Mouse (Mus musculus) urinary bladder, postnatal 10 days (tissue): ENCODE data around the gene C1qtnf12.

Experiments used
- DNase-seq: peaks from one replicate; pipeline ENCODE4 v3.0.0; 2022; ENCODE audit warnings: low spot score

C1qtnf12 gene

GRCm38 (mm10) chr4:155962167-155962971, at the start of gene C1qtnf12:
C1qtnf12 (plus strand) TSS chr4:155962318.
- no peak for DNase-seq

GRCm38 (mm10) chr4:155932031-155932430, 30.1 kb upstream of the C1qtnf12 start:
- DNase-seq, result no peak

GRCm38 (mm10) chr4:155943049-155943452, 19.1 kb upstream of the C1qtnf12 start:
- DNase-seq, result no peak

GRCm38 (mm10) chr4:155943534-155944249, 18.4 kb upstream of the C1qtnf12 start, which contains the start of gene Ube2j2:
Ube2j2 (plus strand) TSS chr4:155943831.
- DNase-seq, result peak; percentile 82

GRCm38 (mm10) chr4:155944271-155944670, 17.8 kb upstream of the C1qtnf12 start:
- no peak for DNase-seq

- DNase-seq, result no peak
Observed at GRCm38 (mm10) chr4:155947094-155947493, 15.0 kb upstream of the C1qtnf12 start.

GRCm38 (mm10) chr4:155955491-155955890, 6.6 kb upstream of the C1qtnf12 start:
- no peak for DNase-seq

GRCm38 (mm10) chr4:155959275-155959674, 2.8 kb upstream of the C1qtnf12 start:
- no peak for DNase-seq

GRCm38 (mm10) chr4:155963106-155963505, 988 bp downstream of the C1qtnf12 start:
- DNase-seq, result no peak

- DNase-seq, result no peak
Observed at GRCm38 (mm10) chr4:155964396-155964795, 2.3 kb downstream of the C1qtnf12 start.

- DNase-seq, result no peak
Observed at GRCm38 (mm10) chr4:155969043-155969653, 7.0 kb downstream of the C1qtnf12 start.

GRCm38 (mm10) chr4:155970286-155970685, 8.2 kb downstream of the C1qtnf12 start:
- DNase-seq, result no peak

GRCm38 (mm10) chr4:155972651-155973050, 10.5 kb downstream of the C1qtnf12 start:
- no peak for DNase-seq

- no peak for DNase-seq
Observed at GRCm38 (mm10) chr4:155973239-155973638, 11.1 kb downstream of the C1qtnf12 start.

GRCm38 (mm10) chr4:155981436-155982082, 19.4 kb downstream of the C1qtnf12 start:
- DNase-seq, result no peak

GRCm38 (mm10) chr4:155983788-155984187, 21.7 kb downstream of the C1qtnf12 start:
- DNase-seq, result no peak

- no peak for DNase-seq
Observed at GRCm38 (mm10) chr4:155991211-155991907, 29.2 kb downstream of the C1qtnf12 start.

- no peak for DNase-seq
Observed at GRCm38 (mm10) chr4:155991908-155992230, 29.8 kb downstream of the C1qtnf12 start.

GRCm38 (mm10) chr4:155992241-155992905, 30.3 kb downstream of the C1qtnf12 start, which contains the start of the genes B3galt6 and Sdf4:
B3galt6 (minus strand) TSS chr4:155992649.
Sdf4 (plus strand) TSS chr4:155992872.
- DNase-seq, result peak; percentile 27

- peak; percentile 80 for DNase-seq
Observed at GRCm38 (mm10) chr4:155992906-155993547, 30.9 kb downstream of the C1qtnf12 start.
